In genomic region chr13:3899301-3899700, GRCm38 (mm10) we compare ENCODE assay signal across 26 mouse cellular contexts. TPM values are rescaled to one million over a fixed set of nuclear protein-coding genes. Genes with fewer than 3 reads are reported as not detected.
"Had no signal": no experiment of that assay in that cellular context is flagged by ENCODE, and none has a peak within 500 bp of the region (broad histone marks: within the 10 kb centered on the region; RNA-seq: fewer than 3 reads in every experiment).

No protein-coding gene starts in this region.

- H3K4me1 ChIP-seq: lung, embryonic 15.5 days; midbrain, embryonic 13.5 days; neural tube, embryonic 12.5 days; stomach, embryonic 15.5 days had no signal

- H3K4me3 ChIP-seq: liver, embryonic 15.5 days; lung, embryonic 15.5 days; megakaryocyte, embryonic 14.5 days; midbrain, embryonic 13.5 days; neural tube, embryonic 12.5 days; stomach, embryonic 15.5 days had no signal

- H3K36me3 ChIP-seq: midbrain, embryonic 13.5 days; neural tube, embryonic 12.5 days had no signal

- H3K9me3 ChIP-seq: liver, embryonic 15.5 days; lung, embryonic 15.5 days; megakaryocyte, embryonic 14.5 days; midbrain, embryonic 13.5 days; neural tube, embryonic 12.5 days; stomach, embryonic 15.5 days had no signal

- H3K4me2 ChIP-seq: liver, embryonic 15.5 days; lung, embryonic 15.5 days; midbrain, embryonic 11.5 days; midbrain, embryonic 13.5 days; neural tube, embryonic 12.5 days; stomach, embryonic 15.5 days had no signal

- ATAC-seq: liver, postnatal 0 days; lung, postnatal 0 days; midbrain, embryonic 13.5 days; midbrain, embryonic 16.5 days had no signal

- H3K27ac ChIP-seq: liver, embryonic 15.5 days; lung, embryonic 15.5 days; macrophage; midbrain, embryonic 13.5 days; neural tube, embryonic 12.5 days; stomach, embryonic 15.5 days; stomach, postnatal 0 days had no signal

- H3K9ac ChIP-seq: liver, embryonic 15.5 days; liver, postnatal 0 days; lung, embryonic 15.5 days; midbrain, embryonic 13.5 days; neural tube, embryonic 12.5 days; stomach, embryonic 15.5 days had no signal

- H3K27me3 ChIP-seq: liver, embryonic 15.5 days; lung, embryonic 15.5 days; megakaryocyte, embryonic 14.5 days; midbrain, embryonic 13.5 days; neural tube, embryonic 12.5 days; stomach, embryonic 15.5 days had no signal

- DNase-seq: liver, postnatal 0 days; lung, adult 2 months; lung, postnatal 14 days; lung, postnatal 36 days; right cerebral cortex, postnatal 14 days; thymus, adult 2 months; thymus, postnatal 25 days; thymus, postnatal 4 days had no signal

RNA-seq across cellular contexts. Expression of gene Tubal3, which starts 18.8 kb away (rescaled TPM):
- total RNA-seq: megakaryocyte progenitor cell, adult 5-6 weeks; monocyte, adult 5-6 weeks; neutrophil, adult 5-6 weeks had no signal
- polyA plus RNA-seq: liver, embryonic 15.5 days; liver, postnatal 0 days; lung, embryonic 15.5 days; lung, postnatal 0 days; macrophage; midbrain, embryonic 11.5 days; midbrain, embryonic 13.5 days; midbrain, embryonic 16.5 days; neural tube, embryonic 12.5 days; neural tube, embryonic 14.5 days; spleen, adult 2 months; stomach, postnatal 0 days; thymus, adult 2 months; urinary bladder, adult 2 months had no signal

RNA-seq across cellular contexts. Expression of gene Calm5, which starts 45.3 kb away (rescaled TPM):
- total RNA-seq: megakaryocyte progenitor cell, adult 5-6 weeks; monocyte, adult 5-6 weeks; neutrophil, adult 5-6 weeks had no signal
- polyA plus RNA-seq: liver, embryonic 15.5 days; liver, postnatal 0 days; lung, adult 2 months; lung, embryonic 15.5 days; lung, postnatal 0 days; macrophage; midbrain, embryonic 11.5 days; midbrain, embryonic 13.5 days; midbrain, embryonic 16.5 days; neural tube, embryonic 12.5 days; neural tube, embryonic 14.5 days; spleen, adult 2 months; stomach, embryonic 15.5 days; stomach, postnatal 0 days; testis, adult 2 months; thymus, adult 2 months; urinary bladder, adult 2 months had no signal

RNA-seq across cellular contexts. Expression of gene Ucn3, which starts 45.8 kb away (rescaled TPM):
- total RNA-seq: megakaryocyte progenitor cell, adult 5-6 weeks; monocyte, adult 5-6 weeks; neutrophil, adult 5-6 weeks had no signal
- polyA plus RNA-seq: liver, embryonic 15.5 days; liver, postnatal 0 days; lung, adult 2 months; lung, embryonic 15.5 days; lung, postnatal 0 days; macrophage; midbrain, embryonic 11.5 days; midbrain, embryonic 13.5 days; neural tube, embryonic 12.5 days; neural tube, embryonic 14.5 days; spleen, adult 2 months; stomach, embryonic 15.5 days; stomach, postnatal 0 days; testis, adult 2 months; urinary bladder, adult 2 months had no signal
